Mouse (Mus musculus): Measurements from ENCODE around the gene Map1lc3b. TPM values are rescaled to one million over a fixed set of nuclear protein-coding genes. Genes with fewer than 3 reads are reported as not detected.

The Map1lc3b gene
- polyA plus RNA-seq (2016; fragmentation: Nextera tagmentation; extraction: Ambion mirVana) = 186 and 190 TPM in 2 replicates

GRCm38 (mm10) chr8:121590203-121591177 is at the start of gene Map1lc3b:
TSS of gene Map1lc3b (plus strand) at chr8:121590361.
- Histone ChIP-seq H3K27me3 (no peaks in the 10 kb centered on the region), H3K27ac (peak within 1 kb of the TSS; percentile 69)
- under 1% methylated on average over 94 of the region's 94 CpGs for WGBS

GRCm38 (mm10) chr8:121541862-121542261 is 48.3 kb upstream of the Map1lc3b start:
- H3K4me2 ChIP-seq = no peak overlapping the region
- H3K4me1 ChIP-seq (replicated peaks) = no peaks in the 10 kb centered on the region
- no peaks in the 10 kb centered on the region for H3K36me3 ChIP-seq
- WGBS = 78% methylated on average over 19 of the region's 19 CpGs
- no peak overlapping the region for H3K27ac ChIP-seq
- no peak overlapping the region for H3K9ac ChIP-seq (replicated peaks)
- H3K27me3 ChIP-seq = peaks cover 30% of the 10 kb centered on the region
- no peak overlapping the region for H3K4me3 ChIP-seq (replicated peaks)
- no peak for ATAC-seq (ENCODE audit: insufficient number of reproducible peaks, insufficient read depth, low FRiP score, low TSS enrichment, low read depth)
- H3K9me3 ChIP-seq = no peaks in the 10 kb centered on the region

More at GRCm38 (mm10) chr8:121590203-121591177, at the start of gene Map1lc3b:
- Histone ChIP-seq H3K4me2 (peak within 1 kb of the TSS; percentile 90), H3K9ac (replicated peaks) (peak within 1 kb of the TSS; percentile 85), H3K4me3 (replicated peaks) (peak within 1 kb of the TSS; percentile 98), H3K9me3 (no peaks in the 10 kb centered on the region), H3K36me3 (peaks cover 32% of the 10 kb centered on the region), H3K4me1 (replicated peaks) (peaks cover 25% of the 10 kb centered on the region)
- peak; percentile 81 for ATAC-seq (ENCODE audit: insufficient number of reproducible peaks, insufficient read depth, low FRiP score, low TSS enrichment, low read depth)

DNA sequence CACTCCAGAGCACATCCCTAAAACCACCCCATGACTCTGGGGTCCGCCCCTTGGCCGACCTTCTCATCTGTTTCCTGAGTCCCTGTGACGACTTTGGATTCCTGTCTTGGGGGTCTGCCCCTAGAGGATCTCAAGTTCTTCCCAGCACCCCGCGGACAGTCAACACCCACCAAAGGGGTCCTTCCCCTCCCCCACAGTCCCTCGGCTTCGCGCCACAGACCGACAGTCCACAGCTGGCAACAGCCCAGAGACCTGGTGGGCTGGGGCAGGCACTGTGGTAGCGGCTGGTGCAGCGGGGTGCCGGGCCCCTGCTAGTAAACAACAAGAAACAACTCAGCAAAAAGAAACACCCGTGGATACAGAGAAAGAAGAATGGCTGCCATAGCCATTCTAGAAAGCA is 47.3 kb upstream of the Map1lc3b start:
- 74% methylated on average over 13 of the region's 13 CpGs for WGBS
- H3K4me1 ChIP-seq (replicated peaks) = no peaks in the 10 kb centered on the region
- no peaks in the 10 kb centered on the region for H3K9me3 ChIP-seq
- H3K4me2 ChIP-seq = no peak overlapping the region
- H3K4me3 ChIP-seq (replicated peaks) = no peak overlapping the region
- peaks cover 30% of the 10 kb centered on the region for H3K27me3 ChIP-seq
- H3K36me3 ChIP-seq = no peaks in the 10 kb centered on the region
- no peak for ATAC-seq (ENCODE audit: insufficient number of reproducible peaks, insufficient read depth, low FRiP score, low TSS enrichment, low read depth)
- no peak overlapping the region for H3K9ac ChIP-seq (replicated peaks)
- H3K27ac ChIP-seq = no peak overlapping the region

DNA sequence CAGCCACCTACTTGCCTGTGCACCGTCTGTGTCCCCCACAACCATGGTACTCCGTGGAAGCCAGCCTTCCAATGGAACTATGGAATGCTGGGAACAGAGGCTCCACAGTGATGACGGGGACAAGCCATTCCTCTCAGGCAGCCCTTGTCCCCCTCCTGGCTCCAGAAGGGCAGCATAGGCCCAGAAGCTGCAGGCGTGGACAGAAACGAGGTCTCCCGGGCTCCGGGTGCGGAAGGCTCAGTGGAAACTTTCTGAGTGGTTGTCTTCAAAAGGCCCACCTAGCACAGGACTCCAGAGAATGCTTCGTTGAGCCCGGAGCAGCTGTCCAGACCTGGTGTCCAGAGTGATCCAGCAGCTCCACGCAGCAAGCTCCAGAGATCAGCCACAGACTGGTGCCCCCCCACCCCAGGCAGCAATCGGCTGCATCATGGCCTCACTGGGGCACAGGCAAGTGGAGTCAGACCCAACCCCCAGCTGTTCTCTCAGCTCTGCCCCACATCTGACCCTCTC is 45.8 kb upstream of the Map1lc3b start, which contains the start of gene 1700018B08Rik:
Gene 1700018B08Rik (minus strand): TSS at position 45 of the 510 bp plus-strand sequence.
- Histone ChIP-seq H3K4me3 (replicated peaks) (no peak within 1 kb of the TSS), H3K4me2 (no peak within 1 kb of the TSS), H3K4me1 (replicated peaks) (no peaks in the 10 kb centered on the region), H3K9ac (replicated peaks) (peak within 1 kb of the TSS; percentile 40; the same call in 1 of the 2 replicates), H3K36me3 (peaks cover under 1% of the 10 kb centered on the region), H3K9me3 (no peaks in the 10 kb centered on the region), H3K27ac (no peak within 1 kb of the TSS), H3K27me3 (peaks cover 26% of the 10 kb centered on the region)
- 84% methylated on average over 12 of the region's 12 CpGs for WGBS
- ATAC-seq (ENCODE audit: insufficient number of reproducible peaks, insufficient read depth, low FRiP score, low TSS enrichment, low read depth) = no peak

GRCm38 (mm10) chr8:121544936-121545335 is 45.2 kb upstream of the Map1lc3b start:
- ATAC-seq (ENCODE audit: insufficient number of reproducible peaks, insufficient read depth, low FRiP score, low TSS enrichment, low read depth) = no peak
- 0 out of 2 replicates have a peak overlapping the region, but pooled peaks have one; percentile 40 for H3K9ac ChIP-seq (replicated peaks)

DNA sequence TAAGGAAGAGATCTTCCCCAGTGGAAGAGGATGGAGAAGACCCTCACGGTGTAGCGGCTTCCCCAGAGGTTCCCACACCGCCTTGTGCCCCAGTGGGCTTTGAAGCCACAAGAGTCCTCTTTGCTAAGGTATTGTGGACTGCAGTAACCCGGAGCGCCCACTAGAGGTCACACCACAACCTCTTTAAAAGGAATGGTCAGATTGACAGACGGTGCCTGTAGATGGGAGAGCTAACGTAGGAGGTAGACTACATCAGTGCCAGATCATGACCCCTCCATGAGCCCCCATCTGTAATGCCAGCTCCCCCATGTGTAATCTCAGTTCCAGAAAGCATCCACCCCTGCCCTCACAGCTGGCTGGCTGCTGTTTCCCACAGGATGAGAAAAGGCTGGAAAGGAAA is 43.0 kb upstream of the Map1lc3b start:
- no peak for ATAC-seq (ENCODE audit: insufficient number of reproducible peaks, insufficient read depth, low FRiP score, low TSS enrichment, low read depth)
- no peak overlapping the region for H3K4me3 ChIP-seq (replicated peaks)
- no peaks in the 10 kb centered on the region for H3K9me3 ChIP-seq
- H3K4me1 ChIP-seq (replicated peaks) = no peaks in the 10 kb centered on the region
- no peak overlapping the region for H3K9ac ChIP-seq (replicated peaks)
- H3K36me3 ChIP-seq = peaks cover 28% of the 10 kb centered on the region
- no peak overlapping the region for H3K27ac ChIP-seq
- H3K27me3 ChIP-seq = peaks cover 10% of the 10 kb centered on the region
- H3K4me2 ChIP-seq = no peak overlapping the region
- 10% methylated on average over 7 of the region's 7 CpGs for WGBS

More at GRCm38 (mm10) chr8:121544936-121545335, 45.2 kb upstream of the Map1lc3b start:
- Histone ChIP-seq H3K9me3 (no peaks in the 10 kb centered on the region), H3K4me3 (replicated peaks) (no peak overlapping the region), H3K27me3 (peaks cover 22% of the 10 kb centered on the region), H3K27ac (no peak overlapping the region), H3K4me2 (no peak overlapping the region), H3K36me3 (peaks cover 6% of the 10 kb centered on the region), H3K4me1 (replicated peaks) (no peaks in the 10 kb centered on the region)
- 77% methylated on average over 11 of the region's 11 CpGs for WGBS

DNA sequence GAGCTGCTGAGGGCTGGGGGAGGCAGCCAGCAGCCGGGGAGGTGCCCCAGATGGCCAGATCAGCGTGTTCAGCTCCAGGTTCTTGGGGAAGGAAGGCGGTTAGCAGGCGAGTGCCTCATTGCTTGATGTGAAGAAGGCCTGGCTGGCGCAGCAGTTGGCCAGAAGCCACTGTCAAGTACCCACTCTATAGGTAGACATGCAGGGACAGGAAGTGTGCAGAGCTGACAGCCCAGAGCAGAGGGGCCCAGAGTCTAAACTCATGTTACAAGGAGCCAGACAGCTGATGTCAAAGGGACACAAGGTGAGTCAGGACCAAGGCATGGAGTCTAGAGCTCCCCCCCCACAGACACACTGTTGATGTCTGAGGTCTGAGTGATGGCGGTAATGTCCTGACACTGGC is 40.1 kb upstream of the Map1lc3b start:
- ATAC-seq (ENCODE audit: insufficient number of reproducible peaks, insufficient read depth, low FRiP score, low TSS enrichment, low read depth) = no peak
- 89% methylated on average over 6 of the region's 6 CpGs for WGBS
- no peak overlapping the region for H3K4me3 ChIP-seq (replicated peaks)
- no peaks in the 10 kb centered on the region for H3K4me1 ChIP-seq (replicated peaks)
- no peak overlapping the region for H3K9ac ChIP-seq (replicated peaks)
- H3K27me3 ChIP-seq = no peaks in the 10 kb centered on the region
- no peak overlapping the region for H3K4me2 ChIP-seq
- H3K9me3 ChIP-seq = no peaks in the 10 kb centered on the region
- H3K36me3 ChIP-seq = peaks cover 57% of the 10 kb centered on the region
- H3K27ac ChIP-seq = no peak overlapping the region

GRCm38 (mm10) chr8:121551065-121551985 is 38.8 kb upstream of the Map1lc3b start:
- no peak overlapping the region for H3K9ac ChIP-seq (replicated peaks)
- H3K27ac ChIP-seq = no peak overlapping the region
- no peak overlapping the region for H3K4me3 ChIP-seq (replicated peaks)
- H3K9me3 ChIP-seq = no peaks in the 10 kb centered on the region
- ATAC-seq (ENCODE audit: insufficient number of reproducible peaks, insufficient read depth, low FRiP score, low TSS enrichment, low read depth) = no peak
- peaks cover 67% of the 10 kb centered on the region for H3K36me3 ChIP-seq
- H3K27me3 ChIP-seq = no peaks in the 10 kb centered on the region
- H3K4me2 ChIP-seq = no peak overlapping the region
- no peaks in the 10 kb centered on the region for H3K4me1 ChIP-seq (replicated peaks)
- WGBS = 76% methylated on average over 24 of the region's 24 CpGs

DNA sequence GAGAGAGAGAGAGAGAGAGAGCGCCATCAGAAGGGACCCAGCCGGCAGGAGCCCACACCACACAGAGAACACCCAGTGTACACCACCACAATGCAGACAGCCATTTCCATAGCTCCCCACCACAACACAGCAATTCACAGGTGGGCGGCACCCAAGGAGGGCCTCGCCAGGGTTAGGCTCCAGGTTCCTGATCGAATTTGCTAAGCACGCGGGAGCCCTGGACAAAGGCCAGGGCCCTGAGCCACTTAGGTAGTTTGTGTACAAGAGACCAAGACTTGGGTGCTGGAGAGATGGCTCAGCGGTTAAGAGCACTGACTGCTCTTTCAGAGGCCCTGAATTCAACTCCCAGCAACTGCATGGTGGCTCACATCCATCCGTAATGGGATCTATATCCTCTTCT is 37.7 kb upstream of the Map1lc3b start:
- H3K4me3 ChIP-seq (replicated peaks) = no peak overlapping the region
- H3K4me2 ChIP-seq = no peak overlapping the region
- no peaks in the 10 kb centered on the region for H3K4me1 ChIP-seq (replicated peaks)
- peaks cover 67% of the 10 kb centered on the region for H3K36me3 ChIP-seq
- no peaks in the 10 kb centered on the region for H3K9me3 ChIP-seq
- H3K27ac ChIP-seq = no peak overlapping the region
- no peaks in the 10 kb centered on the region for H3K27me3 ChIP-seq
- no peak for ATAC-seq (ENCODE audit: insufficient number of reproducible peaks, insufficient read depth, low FRiP score, low TSS enrichment, low read depth)
- WGBS = 91% methylated on average over 9 of the region's 9 CpGs
- no peak overlapping the region for H3K9ac ChIP-seq (replicated peaks)

GRCm38 (mm10) chr8:121553831-121554475 is 36.2 kb upstream of the Map1lc3b start:
- no peak overlapping the region for H3K27ac ChIP-seq
- H3K4me2 ChIP-seq = no peak overlapping the region
- peaks cover 80% of the 10 kb centered on the region for H3K36me3 ChIP-seq
- ATAC-seq (ENCODE audit: insufficient number of reproducible peaks, insufficient read depth, low FRiP score, low TSS enrichment, low read depth) = no peak
- H3K9ac ChIP-seq (replicated peaks) = no peak overlapping the region
- H3K4me1 ChIP-seq (replicated peaks) = no peaks in the 10 kb centered on the region
- no peak overlapping the region for H3K4me3 ChIP-seq (replicated peaks)
- H3K9me3 ChIP-seq = no peaks in the 10 kb centered on the region
- WGBS = 96% methylated on average over 32 of the region's 32 CpGs
- no peaks in the 10 kb centered on the region for H3K27me3 ChIP-seq

All from limb, embryonic 12.5 days (tissue).